Mouse (Mus musculus) cerebellum, adult 11 months (tissue): ENCODE data around the gene Med10.

Source experiments
- DNase-seq: peaks from one replicate; pipeline ENCODE4 v3.0.0; 2022

Gene Med10

GRCm38 (mm10) chr13:69802095-69802494, at the start of gene Med10:
Gene Med10, plus strand, starts transcription at chr13:69802395.
- DNase-seq, result no peak

- no peak for DNase-seq
Measured at GRCm38 (mm10) chr13:69752875-69753274, 49.3 kb upstream of the Med10 start.

GRCm38 (mm10) chr13:69758979-69759378, 43.2 kb upstream of the Med10 start:
- DNase-seq, result no peak

- peak; percentile 82 for DNase-seq
Measured at GRCm38 (mm10) chr13:69761393-69761792, 40.8 kb upstream of the Med10 start.

GRCm38 (mm10) chr13:69764646-69765045, 37.5 kb upstream of the Med10 start:
- DNase-seq, result no peak

GRCm38 (mm10) chr13:69768152-69768551, 34.0 kb upstream of the Med10 start:
- DNase-seq, result no peak

GRCm38 (mm10) chr13:69770538-69771456, 31.4 kb upstream of the Med10 start:
- no peak for DNase-seq

- DNase-seq, result no peak
Measured at GRCm38 (mm10) chr13:69772358-69772757, 29.8 kb upstream of the Med10 start.

- no peak for DNase-seq
Measured at GRCm38 (mm10) chr13:69778221-69778620, 24.0 kb upstream of the Med10 start.

GRCm38 (mm10) chr13:69788704-69789103, 13.5 kb upstream of the Med10 start:
- no peak for DNase-seq

GRCm38 (mm10) chr13:69791814-69792213, 10.4 kb upstream of the Med10 start:
- DNase-seq, result no peak

GRCm38 (mm10) chr13:69792541-69793009, 9.6 kb upstream of the Med10 start:
- no peak for DNase-seq

- DNase-seq, result no peak
Measured at GRCm38 (mm10) chr13:69794808-69795207, 7.4 kb upstream of the Med10 start.

- peak; percentile 79 for DNase-seq
Measured at GRCm38 (mm10) chr13:69809681-69810611, 7.8 kb downstream of the Med10 start.

- DNase-seq, result peak; percentile 6
Measured at GRCm38 (mm10) chr13:69810936-69811680, 8.9 kb downstream of the Med10 start.

- no peak for DNase-seq
Measured at GRCm38 (mm10) chr13:69813870-69814269, 11.7 kb downstream of the Med10 start.

- DNase-seq, result no peak
Measured at GRCm38 (mm10) chr13:69818306-69818705, 16.1 kb downstream of the Med10 start.

GRCm38 (mm10) chr13:69821169-69821822, 19.1 kb downstream of the Med10 start:
- no peak for DNase-seq

- no peak for DNase-seq
Measured at GRCm38 (mm10) chr13:69823920-69824637, 21.9 kb downstream of the Med10 start.

GRCm38 (mm10) chr13:69825396-69826095, 23.4 kb downstream of the Med10 start:
- DNase-seq, result no peak

- no peak for DNase-seq
Measured at GRCm38 (mm10) chr13:69830606-69831005, 28.4 kb downstream of the Med10 start.
